Mouse (Mus musculus) heart, adult 8-10 months (tissue): ENCODE data around the gene Arid4a. TPM values are rescaled to one million over a fixed set of nuclear protein-coding genes. Genes with fewer than 3 reads are reported as not detected.
"Not testable (repeated sequence)": the region's sequence is repeated elsewhere in the genome, so short reads cannot be mapped to it uniquely, and the experiment has no call there.

Experiments
- DNase-seq: peaks from one replicate; pipeline ENCODE4 v3.0.0; 2022; ENCODE audit warnings: low spot score
- total RNA-seq, 4 experiments: library from RNA; stranded (reverse); gene quantifications; 2 replicates each; pipeline ENCODE4 v1.2.4; 2022

Gene Arid4a
- total RNA-seq, 4 experiments from 2014 or later = 11.1 to 15.3 (median 13.1) TPM

GRCm38 (mm10) chr12:71053486-71053885 is 37.7 kb downstream of the Arid4a start:
- no peak for DNase-seq

DNA sequence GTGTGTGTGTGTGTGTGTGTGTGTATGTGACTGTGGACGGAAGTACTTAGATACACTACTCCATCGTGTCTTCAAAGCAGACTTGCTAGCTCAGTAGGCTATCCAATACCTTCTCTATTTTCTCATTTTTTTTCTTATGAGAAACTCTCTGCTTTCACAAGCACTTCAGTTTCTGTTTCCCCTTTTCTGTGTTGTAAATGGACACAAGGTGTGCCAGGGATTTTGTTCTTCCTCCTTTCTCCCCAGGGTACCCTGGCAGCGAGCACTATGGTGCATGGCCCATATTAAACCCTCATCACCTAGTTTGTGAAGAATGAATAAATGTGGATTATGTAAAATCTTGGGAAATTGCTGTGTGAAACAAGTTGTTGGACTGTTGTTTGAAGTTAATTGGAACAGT is 39.7 kb downstream of the Arid4a start:
- DNase-seq = no peak

DNA sequence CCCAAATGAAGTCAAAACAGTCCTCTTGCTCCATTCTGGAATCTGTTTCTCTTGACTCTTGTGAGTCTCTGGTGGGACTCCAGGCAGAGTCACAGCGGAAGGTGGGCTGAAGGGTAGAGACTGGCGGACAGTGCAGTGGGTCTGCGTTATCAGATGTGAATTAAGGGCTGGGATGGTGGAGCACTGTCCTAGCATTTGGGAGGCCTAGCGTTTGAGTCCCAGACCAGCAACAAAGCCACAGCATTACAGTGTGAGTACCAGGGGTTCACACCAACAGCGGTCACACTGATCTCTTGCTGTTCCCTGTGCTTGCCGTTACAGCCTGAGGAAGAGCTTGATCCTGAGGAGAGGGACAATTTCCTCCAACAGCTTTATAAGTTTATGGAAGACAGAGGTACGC is 44.0 kb downstream of the Arid4a start:
- DNase-seq = no peak

DNA sequence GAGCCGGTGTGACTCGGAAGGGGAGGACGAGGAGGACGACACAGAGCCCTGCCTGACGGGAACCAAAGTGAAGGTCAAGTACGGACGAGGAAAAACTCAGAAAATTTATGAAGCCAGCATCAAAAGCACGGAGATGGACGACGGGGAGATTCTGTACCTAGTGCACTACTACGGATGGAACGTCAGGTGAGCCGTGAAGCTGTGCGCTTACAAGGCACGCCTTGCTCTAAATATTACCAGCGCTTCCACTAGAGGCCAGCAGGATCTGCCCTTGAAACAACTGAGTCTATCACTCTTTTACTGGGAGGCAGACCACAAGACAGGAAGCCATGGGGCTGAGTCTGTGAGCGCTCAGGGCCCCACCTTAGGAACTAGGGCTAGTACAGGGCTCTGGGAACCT is 54.1 kb downstream of the Arid4a start:
- no peak for DNase-seq

GRCm38 (mm10) chr12:71072048-71072447 is 56.3 kb downstream of the Arid4a start:
- DNase-seq = no peak

DNA sequence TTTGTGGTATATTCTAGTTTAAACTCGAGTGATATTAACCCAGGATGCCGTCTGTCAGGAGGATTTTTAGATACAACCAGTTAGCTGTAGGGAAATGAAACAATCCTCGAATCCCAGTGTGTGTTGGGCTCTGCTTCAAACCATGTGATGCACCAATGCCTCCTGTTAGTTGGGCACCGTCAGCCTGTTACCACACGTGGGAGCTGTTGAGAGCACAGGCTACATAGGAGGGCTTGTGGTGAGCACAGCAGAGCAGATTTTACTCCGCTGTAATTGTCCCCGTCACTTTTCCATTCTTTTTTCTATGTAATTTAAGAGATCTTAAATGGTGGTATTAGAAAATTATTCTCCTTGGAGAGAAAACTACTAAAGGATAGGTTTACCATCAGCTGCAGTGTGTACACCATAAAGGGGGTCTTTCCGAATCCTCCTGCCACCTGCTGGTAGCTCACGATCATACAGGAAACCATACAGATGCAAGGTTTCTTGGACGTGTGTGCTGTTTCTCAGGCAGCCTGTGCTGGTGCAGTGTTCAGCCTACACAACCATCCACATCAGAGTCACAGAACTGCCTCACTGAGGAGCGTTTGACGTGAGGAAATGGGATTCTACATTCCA is 57.4 kb downstream of the Arid4a start:
- DNase-seq = no peak

- no peak for DNase-seq
These were observed 70.5 kb downstream of the Arid4a start for GRCm38 (mm10) chr12:71086331-71086730.

- DNase-seq = not testable (repeated sequence)
These were observed 88.5 kb downstream of the Arid4a start for GRCm38 (mm10) chr12:71104275-71104674.

DNA sequence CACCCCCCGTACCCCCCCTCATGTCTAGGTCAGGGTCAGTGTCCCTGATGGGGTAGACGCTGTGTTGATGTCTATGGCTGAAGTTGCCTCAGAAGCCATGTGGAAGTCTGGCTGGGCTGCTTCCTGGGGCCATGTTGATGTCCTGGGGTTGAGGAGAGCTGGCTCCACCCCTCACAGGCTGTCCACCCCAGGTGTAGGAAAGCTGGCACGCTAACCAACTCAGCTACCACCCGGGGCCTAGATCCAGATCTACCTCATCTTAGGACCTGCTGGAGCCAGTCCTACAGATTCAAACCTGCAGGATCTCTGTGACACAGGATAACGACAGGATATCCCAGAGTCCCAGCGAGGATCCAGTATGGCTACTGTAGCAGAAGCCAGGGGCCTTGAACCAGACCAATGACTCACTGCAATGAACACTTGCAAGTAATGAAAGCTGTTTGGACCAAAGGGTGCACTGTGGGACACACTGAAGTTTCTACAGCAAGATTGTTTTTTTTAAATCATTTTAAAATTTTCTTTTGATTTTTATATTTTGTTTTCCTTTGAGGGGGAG is 91.5 kb downstream of the Arid4a start:
- no peak for DNase-seq

DNA sequence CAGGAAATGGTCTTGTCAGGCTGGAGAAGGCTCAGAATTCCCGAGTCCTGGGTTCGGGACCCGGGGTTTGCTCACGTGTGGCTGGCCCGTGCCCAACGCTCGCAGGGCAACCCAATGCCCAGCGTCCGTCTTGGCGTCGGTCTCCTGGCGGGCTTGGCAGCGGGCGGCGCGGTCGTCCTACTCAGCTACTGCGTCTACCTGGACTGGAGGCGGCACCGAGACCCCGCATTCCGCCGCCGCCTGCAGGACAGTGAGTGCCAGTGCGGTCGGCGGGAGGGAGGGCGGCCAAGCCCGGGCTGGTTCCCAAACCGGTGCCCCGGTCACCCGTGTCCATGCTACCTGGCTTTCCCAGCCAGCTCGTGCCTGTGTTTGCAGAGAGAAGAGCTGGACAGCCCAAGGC is 95.5 kb downstream of the Arid4a start, which contains the start of gene Tomm20l:
Gene Tomm20l (plus strand): TSS at position 98 of the 400 bp plus-strand sequence.
- DNase-seq = no peak

GRCm38 (mm10) chr12:71113074-71113473 is 97.3 kb downstream of the Arid4a start:
- DNase-seq = no peak

GRCm38 (mm10) chr12:71113675-71114288 is 98.0 kb downstream of the Arid4a start:
- DNase-seq = no peak

DNA sequence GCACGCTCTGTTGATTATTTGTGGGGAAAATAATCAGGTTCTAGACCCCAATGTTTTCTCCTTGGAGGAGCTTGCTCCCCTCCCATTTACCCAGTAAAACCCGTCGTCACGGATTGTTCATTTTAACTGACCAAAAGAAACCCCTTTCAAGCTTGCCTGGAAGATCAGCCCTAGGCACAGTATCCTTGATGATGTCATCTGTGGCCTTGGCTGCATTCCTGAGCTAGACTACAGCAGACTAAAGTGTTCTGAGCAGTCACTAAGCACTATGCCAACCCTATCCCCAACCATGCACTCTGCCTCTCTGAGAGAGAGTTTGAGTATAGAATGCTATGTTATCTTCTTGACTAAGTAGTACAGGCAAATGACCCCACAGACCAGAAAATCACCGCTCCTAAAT is 100.6 kb downstream of the Arid4a start:
- no peak for DNase-seq

- no peak for DNase-seq
These were observed 106.9 kb downstream of the Arid4a start for GRCm38 (mm10) chr12:71122731-71123130.

DNA sequence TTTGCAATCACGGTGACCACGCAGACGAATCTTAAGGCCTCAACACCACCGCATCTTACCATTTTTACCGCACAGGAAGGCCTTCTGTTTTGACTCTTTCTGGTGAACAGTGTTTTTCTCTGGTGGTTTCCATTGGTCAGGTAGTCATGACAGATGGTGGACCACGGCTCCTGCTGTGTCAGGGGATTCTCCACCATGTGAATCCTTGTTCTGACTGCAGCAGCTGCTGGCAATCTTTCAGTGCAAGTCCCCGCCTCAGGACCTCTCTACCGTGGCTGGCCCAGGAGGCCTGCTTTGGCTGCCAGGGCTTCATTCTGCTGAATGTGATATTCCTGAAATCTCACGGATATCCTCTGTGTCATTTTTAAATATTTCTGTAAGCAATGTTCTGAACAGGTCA is 107.5 kb downstream of the Arid4a start:
- no peak for DNase-seq

GRCm38 (mm10) chr12:71135581-71135980 is 119.8 kb downstream of the Arid4a start:
- no peak for DNase-seq

GRCm38 (mm10) chr12:71136130-71136973 is 120.6 kb downstream of the Arid4a start, which contains the start of the genes Timm9 and 2700049A03Rik:
Gene Timm9, minus strand, starts transcription at chr12:71136684.
Gene 2700049A03Rik, plus strand, starts transcription at chr12:71136848.
- DNase-seq = peak; percentile 86

DNA sequence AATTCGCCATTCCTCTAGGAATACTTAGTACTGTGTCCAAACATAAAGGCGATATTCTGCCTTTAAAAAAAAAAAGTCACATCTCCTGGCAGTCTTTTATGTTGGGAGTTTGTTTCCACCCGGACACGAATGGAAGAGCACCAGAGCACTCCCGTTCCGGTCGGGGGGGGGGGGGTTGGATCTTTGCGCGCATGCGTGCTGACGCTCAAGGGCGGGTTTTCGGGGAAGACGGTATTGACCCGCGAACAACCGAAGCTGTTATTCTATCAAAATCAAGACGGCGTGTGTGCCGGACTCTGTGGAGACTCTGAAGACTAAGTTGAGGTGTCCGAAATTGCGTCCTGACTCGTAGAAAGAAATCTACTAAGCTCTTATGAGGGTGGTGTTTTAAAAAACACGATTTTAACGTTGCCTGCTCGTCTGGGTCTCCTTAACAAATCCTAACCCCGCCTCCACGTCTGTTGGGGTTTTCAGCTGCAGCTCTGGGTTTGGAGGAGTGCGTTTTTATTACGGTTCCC is 121.2 kb downstream of the Arid4a start:
- DNase-seq = peak; percentile 71

- no peak for DNase-seq
These were observed 121.9 kb downstream of the Arid4a start for GRCm38 (mm10) chr12:71137686-71138085.

DNA sequence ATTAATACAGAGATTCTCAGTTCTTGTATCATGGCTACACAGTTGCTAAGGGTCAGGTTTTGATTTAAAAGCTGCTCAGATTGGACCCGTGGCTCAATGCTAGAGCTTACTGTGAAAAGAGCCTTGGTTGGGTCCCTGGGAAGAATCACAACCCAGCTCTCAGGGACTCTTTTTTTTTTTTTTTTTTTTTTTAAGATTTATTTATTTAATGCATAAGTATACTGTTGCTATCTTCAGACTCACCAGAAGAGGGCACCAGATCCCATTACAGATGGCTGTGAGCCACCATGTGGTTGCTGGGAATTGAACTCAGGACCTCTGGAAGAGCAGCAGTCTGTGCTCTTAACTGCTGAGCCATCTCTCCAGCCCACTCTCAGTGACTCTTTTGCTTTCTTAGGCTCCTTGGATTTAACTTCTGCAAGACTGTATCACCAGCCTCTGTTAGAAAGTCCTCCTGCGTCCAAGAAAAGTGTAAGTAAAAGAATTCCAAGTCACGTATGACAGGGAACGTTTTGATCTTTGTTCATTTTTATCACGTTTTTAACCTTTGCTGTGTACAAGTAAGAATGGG is 123.6 kb downstream of the Arid4a start:
- no peak for DNase-seq

DNA sequence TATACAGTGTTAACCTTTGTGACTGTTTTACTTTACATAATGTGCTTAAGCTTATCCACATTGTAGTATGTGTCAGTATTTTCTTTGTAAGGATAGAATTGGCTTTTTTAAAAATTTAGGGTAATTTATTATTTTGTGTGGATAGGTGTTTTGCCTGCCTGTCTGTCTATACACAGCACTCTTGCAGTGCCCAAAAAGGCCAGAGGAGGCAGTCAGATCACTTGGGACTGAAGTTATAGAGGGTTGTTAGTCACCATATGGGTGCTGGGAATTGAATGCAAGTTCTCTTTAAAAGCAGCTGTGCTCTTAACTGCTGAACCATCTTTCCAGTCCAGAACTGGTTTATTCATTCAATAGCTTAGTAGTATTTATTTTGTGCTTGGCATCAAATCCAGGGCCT is 125.4 kb downstream of the Arid4a start:
- no peak for DNase-seq

DNA sequence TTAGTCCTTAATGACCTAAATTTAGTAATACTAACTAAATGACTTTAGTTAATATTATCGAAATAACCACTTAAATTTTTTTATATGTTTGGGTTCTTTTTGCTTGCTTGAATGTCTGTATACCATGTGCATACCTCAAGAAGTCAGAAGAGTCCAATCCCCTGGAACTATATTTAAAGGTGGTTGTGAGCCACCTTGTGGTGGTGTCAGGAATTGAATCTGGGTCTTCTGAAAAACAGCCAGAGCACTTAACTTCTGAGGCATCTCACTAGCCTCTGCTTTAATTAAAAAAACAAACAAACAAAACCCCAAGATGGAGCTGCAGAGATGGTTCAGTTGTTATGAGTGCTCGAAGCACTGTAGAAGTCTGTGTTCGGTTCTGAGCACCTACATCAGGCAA is 131.9 kb downstream of the Arid4a start:
- peak; percentile 28 for DNase-seq
